ENCODE assay signal across 8 mouse cellular contexts in genomic region chr9:100301613-100302012, GRCm38 (mm10).
DNase-seq lines count a peak whose midpoint lies in the region; ATAC-seq and TF ChIP-seq lines count a peak whose summit lies in the region.

No protein-coding gene starts in this region.

- WGBS in midbrain, embryonic 10.5 days, result 66% methylated on average over 12 of the region's 12 CpGs
- 46% methylated on average over 12 of the region's 12 CpGs for WGBS in midbrain, embryonic 13.5 days

- no peak overlapping the region for H3K4me2 ChIP-seq in midbrain, embryonic 13.5 days (replicated peaks)

- H3K27me3 ChIP-seq in midbrain, embryonic 10.5 days (ENCODE audit: low read depth, poor library complexity, severe bottlenecking), result peaks cover 20% of the 10 kb centered on the region
- H3K27me3 ChIP-seq in midbrain, embryonic 13.5 days, result no peaks in the 10 kb centered on the region; the same call in none of the 2 replicates

- ATAC-seq in midbrain, embryonic 13.5 days, result no peak

- no peak overlapping the region for H3K27ac ChIP-seq in midbrain, embryonic 10.5 days (replicated peaks)
- H3K27ac ChIP-seq in midbrain, embryonic 13.5 days, result no peak overlapping the region
- H3K27ac ChIP-seq in cortical plate, adult 2 months (ENCODE audit: insufficient read depth, low read length), result no peak overlapping the region

- no peaks in the 10 kb centered on the region for H3K9me3 ChIP-seq in midbrain, embryonic 10.5 days (replicated peaks)
- H3K9me3 ChIP-seq in midbrain, embryonic 13.5 days, result no peaks in the 10 kb centered on the region

- no peak overlapping the region for H3K9ac ChIP-seq in midbrain, embryonic 13.5 days (replicated peaks)

- peak; percentile 31 for DNase-seq in gastrocnemius, postnatal 10 days
- no peak for DNase-seq in gastrocnemius, postnatal 25 days
- DNase-seq in midbrain, embryonic 10.5 days (ENCODE audit: low spot score), result peak; percentile 38
- DNase-seq in retina, postnatal 1 day, result peak; percentile 86
- DNase-seq in spleen, postnatal 10 days (ENCODE audit: low spot score in 2 of 2), result no peak
- no peak for DNase-seq in adrenal gland, postnatal 25 days

- H3K4me1 ChIP-seq in midbrain, embryonic 10.5 days, result peaks cover 12% of the 10 kb centered on the region
- peaks cover 27% of the 10 kb centered on the region for H3K4me1 ChIP-seq in midbrain, embryonic 13.5 days (replicated peaks)
- no peaks in the 10 kb centered on the region for H3K4me1 ChIP-seq in cortical plate, adult 2 months (ENCODE audit: control insufficient read depth, insufficient read depth, low read length)

- TF ChIP-seq POLR2A in cortical plate, adult 2 months (IDR thresholded peaks at IDR 0.05; ENCODE audit: extremely low read depth, insufficient read depth, low read length), result no peak

- no peaks in the 10 kb centered on the region for H3K36me3 ChIP-seq in midbrain, embryonic 10.5 days
- no peaks in the 10 kb centered on the region for H3K36me3 ChIP-seq in midbrain, embryonic 13.5 days

- no peak overlapping the region for H3K4me3 ChIP-seq in midbrain, embryonic 10.5 days
- H3K4me3 ChIP-seq in midbrain, embryonic 13.5 days (replicated peaks), result no peak overlapping the region
- H3K4me3 ChIP-seq in cortical plate, adult 2 months (ENCODE audit: insufficient read depth, low read length), result no peak overlapping the region

- peak; percentile 47; the same call in 1 of the 2 replicates for TF ChIP-seq CTCF in cortical plate, adult 2 months (IDR thresholded peaks at IDR 0.05; ENCODE audit: extremely low read depth, insufficient read depth, low read length)

Comparison
In these comparisons a context has a peak if more than half of its experiments do, and no peak if none do; other contexts are left out.
1. DNase-seq: peak in gastrocnemius, postnatal 10 days (single experiment), midbrain, embryonic 10.5 days (single experiment) and retina, postnatal 1 day (single experiment); none in gastrocnemius, postnatal 25 days (single experiment), spleen, postnatal 10 days (0 of 2) and adrenal gland, postnatal 25 days (single experiment).